Mouse (Mus musculus) liver, embryonic 15.5 days (tissue): ENCODE results near the gene Gucy1b2. TPM values are rescaled to one million over a fixed set of nuclear protein-coding genes. Genes with fewer than 3 reads are reported as not detected.

ENCODE experiments used
- ATAC-seq: fragments of 200-750 bp; cut with Nextera tagmentation; 2 replicates; pipeline ENCODE4 v1.8.0; 2017; ENCODE audit warnings: moderate number of reproducible peaks, mild to moderate bottlenecking, moderate library complexity; ENCODE audit not compliant: insufficient read depth
- H3K27ac ChIP-seq: fragments of 300-500 bp; sonication (generic); replicated peaks from 2 replicates; pipeline ENCODE4 v1.5.1; 2015; ENCODE audit warnings: mild to moderate bottlenecking, inconsistent platforms
- H3K27me3 ChIP-seq: fragments of 300-500 bp; sonication (generic); 2 replicates; pipeline ENCODE4 v1.6.1; 2015; ENCODE audit warnings: mild to moderate bottlenecking, inconsistent platforms
- H3K36me3 ChIP-seq: fragments of 300-500 bp; sonication (generic); replicated peaks from 2 replicates; pipeline ENCODE4 v1.6.1; 2015; ENCODE audit warnings: moderate library complexity, mild to moderate bottlenecking, inconsistent platforms
- H3K4me1 ChIP-seq: fragments of 300-500 bp; sonication (generic); replicated peaks from 2 replicates; pipeline ENCODE4 v1.6.1; 2015; ENCODE audit warnings: inconsistent platforms
- H3K4me2 ChIP-seq: fragments of 300-500 bp; sonication (generic); 2 replicates; pipeline ENCODE4 v1.6.1; 2015; ENCODE audit warnings: moderate library complexity, mild to moderate bottlenecking, inconsistent platforms
- H3K4me3 ChIP-seq: fragments of 300-500 bp; sonication (generic); replicated peaks from 2 replicates; pipeline ENCODE4 v1.5.1; 2015; ENCODE audit warnings: mild to moderate bottlenecking, inconsistent platforms
- H3K9ac ChIP-seq: fragments of 300-500 bp; sonication (generic); 2 replicates; pipeline ENCODE4 v1.6.1; 2015; ENCODE audit warnings: moderate library complexity, mild to moderate bottlenecking, inconsistent platforms
- H3K9me3 ChIP-seq: fragments of 300-500 bp; sonication (generic); replicated peaks from 2 replicates; pipeline ENCODE4 v1.6.1; 2016; ENCODE audit warnings: inconsistent platforms
- WGBS: fragments of 180-500 bp; shearing (Covaris S2); methylation state at CpG from one replicate; pipeline ENCODE4 v1.1.7; 2015; ENCODE audit warnings: mixed read lengths; ENCODE audit not compliant: insufficient replicate concordance; 5-methylcytosine and 5-hydroxymethylcytosine counted together
- polyA plus RNA-seq: library from polyadenylated mRNA; unstranded; fragments of >200 nt; fragmentation: Nextera tagmentation; extraction: Ambion mirVana; gene quantifications from 2 replicates; pipeline ENCODE4 v1.2.1, GENCODE M21; 2015

The Gucy1b2 gene
- polyA plus RNA-seq: not detected in 2 replicates

GRCm38 (mm10) chr14:62456239-62456747, at the start of gene Gucy1b2:
Gucy1b2 (minus strand) TSS chr14:62456289.
- 60% methylated on average over 9 of the region's 9 CpGs for WGBS
- ATAC-seq: no peak
- no peak within 1 kb of the TSS for H3K4me3 ChIP-seq
- H3K4me1 ChIP-seq: no peaks in the 10 kb centered on the region
- no peaks in the 10 kb centered on the region for H3K27me3 ChIP-seq
- no peak within 1 kb of the TSS for H3K4me2 ChIP-seq
- no peak within 1 kb of the TSS for H3K9ac ChIP-seq
- no peaks in the 10 kb centered on the region for H3K9me3 ChIP-seq
- H3K36me3 ChIP-seq: no peaks in the 10 kb centered on the region
- H3K27ac ChIP-seq: no peak within 1 kb of the TSS

DNA sequence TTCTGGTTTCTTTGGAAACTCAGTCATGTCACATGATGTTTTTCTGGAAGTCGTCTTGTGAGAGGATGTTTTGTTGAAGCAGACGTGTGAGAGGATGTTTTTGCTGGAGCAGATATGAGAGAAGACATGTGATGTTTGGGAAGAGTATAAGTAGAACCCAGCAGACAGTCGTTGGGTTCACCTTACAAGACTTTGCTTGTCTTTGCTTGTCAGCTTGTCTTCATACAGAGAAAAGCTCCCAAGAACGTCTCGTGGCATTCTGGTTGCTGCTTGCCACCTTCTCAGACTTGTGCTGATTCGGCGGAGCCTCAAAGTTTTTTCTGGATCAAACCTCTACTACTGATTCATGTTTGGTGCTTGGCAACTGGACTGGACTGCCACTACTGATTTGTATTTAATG, 41.3 kb upstream of the Gucy1b2 start:
- Histone ChIP-seq H3K9me3 (no peaks in the 10 kb centered on the region), H3K4me2 (no peak overlapping the region), H3K4me3 (no peak overlapping the region), H3K27me3 (no peaks in the 10 kb centered on the region), H3K27ac (no peak overlapping the region), H3K4me1 (no peaks in the 10 kb centered on the region), H3K36me3 (no peaks in the 10 kb centered on the region), H3K9ac (no peak overlapping the region)
- WGBS: 52% methylated on average over 7 of the region's 7 CpGs
- ATAC-seq: no peak

DNA sequence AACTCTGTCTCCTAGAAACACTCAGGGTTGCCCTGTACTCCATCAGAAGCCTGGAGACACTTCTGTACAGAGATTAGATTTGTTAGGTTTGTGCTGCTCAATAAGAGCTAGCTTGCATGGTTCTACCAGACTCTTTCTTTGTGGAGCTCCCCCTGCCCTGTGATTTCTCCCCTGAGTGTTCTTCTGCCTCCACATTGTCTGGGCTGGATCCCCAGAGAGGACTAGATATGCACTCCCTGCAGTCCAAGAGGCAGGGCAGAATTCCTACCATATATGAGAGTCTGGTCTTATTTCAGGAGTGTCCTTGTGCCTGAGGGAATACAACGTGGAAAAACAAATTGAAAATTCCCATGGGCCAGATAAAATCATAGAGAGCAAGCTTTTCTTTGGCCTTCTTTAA, 40.4 kb upstream of the Gucy1b2 start:
- H3K4me3 ChIP-seq: no peak overlapping the region
- H3K4me2 ChIP-seq: no peak overlapping the region
- ATAC-seq: no peak
- H3K9ac ChIP-seq: no peak overlapping the region
- no peaks in the 10 kb centered on the region for H3K9me3 ChIP-seq
- H3K4me1 ChIP-seq: no peaks in the 10 kb centered on the region
- H3K27ac ChIP-seq: no peak overlapping the region
- no peaks in the 10 kb centered on the region for H3K27me3 ChIP-seq
- H3K36me3 ChIP-seq: no peaks in the 10 kb centered on the region
- WGBS: 33% methylated on average over 1 of the region's 1 CpGs

GRCm38 (mm10) chr14:62493456-62493855, 37.4 kb upstream of the Gucy1b2 start:
- H3K9me3 ChIP-seq: no peaks in the 10 kb centered on the region
- H3K27ac ChIP-seq: no peak overlapping the region
- 53% methylated on average over 5 of the region's 5 CpGs for WGBS
- no peaks in the 10 kb centered on the region for H3K27me3 ChIP-seq
- no peaks in the 10 kb centered on the region for H3K36me3 ChIP-seq
- ATAC-seq: no peak
- no peaks in the 10 kb centered on the region for H3K4me1 ChIP-seq
- H3K4me2 ChIP-seq: no peak overlapping the region
- H3K4me3 ChIP-seq: no peak overlapping the region
- H3K9ac ChIP-seq: no peak overlapping the region

DNA sequence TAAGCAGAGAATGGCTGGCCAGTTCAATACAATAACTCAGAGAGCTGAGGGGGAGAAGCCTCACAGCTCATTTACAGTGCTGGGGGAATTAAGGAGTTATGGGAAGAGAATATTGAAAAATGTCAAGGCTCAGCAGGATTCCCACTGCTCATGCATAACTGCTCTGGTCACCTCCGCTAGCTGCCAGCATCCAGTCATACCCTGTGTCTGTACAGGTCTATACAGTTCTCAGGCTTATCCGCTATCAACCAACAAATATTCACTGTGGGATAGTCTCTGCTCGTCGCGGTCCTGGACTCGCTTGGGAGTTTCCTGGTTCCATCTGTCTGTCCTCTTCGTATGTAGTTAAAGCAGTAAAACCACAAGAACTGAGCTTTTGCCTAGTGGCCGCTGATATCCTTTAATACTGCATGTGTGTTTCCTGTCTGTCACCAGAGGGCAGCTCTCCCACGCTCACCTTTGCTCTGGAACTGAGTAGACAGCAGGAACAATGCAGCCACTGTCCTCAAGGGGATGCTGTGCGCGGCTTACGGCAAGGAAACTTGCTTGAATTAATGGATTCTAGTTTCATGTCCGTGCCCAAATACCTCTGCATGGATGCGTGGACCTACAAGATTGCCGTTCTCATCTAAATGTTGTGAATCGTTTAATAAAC, 36.2 kb upstream of the Gucy1b2 start:
- H3K4me3 ChIP-seq: no peak overlapping the region
- no peaks in the 10 kb centered on the region for H3K36me3 ChIP-seq
- H3K27ac ChIP-seq: no peak overlapping the region
- ATAC-seq: no peak
- H3K27me3 ChIP-seq: no peaks in the 10 kb centered on the region
- no peaks in the 10 kb centered on the region for H3K9me3 ChIP-seq
- no peaks in the 10 kb centered on the region for H3K4me1 ChIP-seq
- H3K9ac ChIP-seq: no peak overlapping the region
- no peak overlapping the region for H3K4me2 ChIP-seq
- WGBS: 28% methylated on average over 16 of the region's 16 CpGs

- H3K27ac ChIP-seq: no peak overlapping the region
- no peaks in the 10 kb centered on the region for H3K36me3 ChIP-seq
- H3K27me3 ChIP-seq: no peaks in the 10 kb centered on the region
- no peak overlapping the region for H3K9ac ChIP-seq
- no peak overlapping the region for H3K4me3 ChIP-seq
- H3K9me3 ChIP-seq: no peaks in the 10 kb centered on the region
- 65% methylated on average over 7 of the region's 7 CpGs for WGBS
- H3K4me2 ChIP-seq: no peak overlapping the region
- no peak for ATAC-seq
- H3K4me1 ChIP-seq: no peaks in the 10 kb centered on the region
Measured at GRCm38 (mm10) chr14:62488270-62488669, 32.2 kb upstream of the Gucy1b2 start.

GRCm38 (mm10) chr14:62481381-62481780, 25.3 kb upstream of the Gucy1b2 start:
- Histone ChIP-seq H3K36me3 (no peaks in the 10 kb centered on the region), H3K27me3 (no peaks in the 10 kb centered on the region)
- no peak for ATAC-seq

DNA sequence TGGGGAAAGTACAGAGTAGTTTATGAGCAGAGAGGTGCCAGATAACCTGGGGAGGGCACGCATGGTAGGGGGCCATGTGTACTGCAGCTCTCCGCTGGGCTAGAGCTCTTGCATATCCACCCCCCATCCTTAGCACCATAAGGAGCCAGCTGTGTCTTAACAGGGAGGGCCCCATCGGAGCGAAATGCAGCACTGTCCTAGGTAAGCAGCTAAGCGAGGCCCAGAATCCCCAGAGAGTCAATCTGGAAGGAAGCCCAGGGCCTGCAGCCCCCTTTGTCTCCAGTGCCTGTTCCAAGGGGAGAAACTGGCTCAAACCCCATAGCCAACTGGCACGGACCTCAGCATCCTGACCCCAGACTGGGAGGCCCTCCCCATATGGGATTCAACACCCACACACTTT, 23.3 kb upstream of the Gucy1b2 start:
- Histone ChIP-seq H3K27me3 (no peaks in the 10 kb centered on the region), H3K9me3 (no peaks in the 10 kb centered on the region), H3K4me2 (no peak overlapping the region), H3K9ac (no peak overlapping the region), H3K27ac (no peak overlapping the region), H3K4me1 (no peaks in the 10 kb centered on the region), H3K36me3 (no peaks in the 10 kb centered on the region), H3K4me3 (no peak overlapping the region)
- no peak for ATAC-seq
- 52% methylated on average over 6 of the region's 6 CpGs for WGBS

More at GRCm38 (mm10) chr14:62481381-62481780, 25.3 kb upstream of the Gucy1b2 start:
- 34% methylated on average over 8 of the region's 8 CpGs for WGBS
- Histone ChIP-seq H3K4me1 (no peaks in the 10 kb centered on the region), H3K4me2 (no peak overlapping the region), H3K27ac (no peak overlapping the region), H3K9me3 (no peaks in the 10 kb centered on the region), H3K9ac (no peak overlapping the region), H3K4me3 (no peak overlapping the region)

- H3K9ac ChIP-seq: no peak overlapping the region
- no peak for ATAC-seq
- H3K4me2 ChIP-seq: no peak overlapping the region
- WGBS: 50% methylated on average over 1 of the region's 1 CpGs
- H3K4me3 ChIP-seq: no peak overlapping the region
- no peaks in the 10 kb centered on the region for H3K9me3 ChIP-seq
- no peaks in the 10 kb centered on the region for H3K27me3 ChIP-seq
- H3K36me3 ChIP-seq: no peaks in the 10 kb centered on the region
- H3K27ac ChIP-seq: no peak overlapping the region
- no peaks in the 10 kb centered on the region for H3K4me1 ChIP-seq
Measured at GRCm38 (mm10) chr14:62474481-62474880, 18.4 kb upstream of the Gucy1b2 start.

- Histone ChIP-seq H3K9ac (no peak overlapping the region), H3K4me2 (no peak overlapping the region), H3K36me3 (no peaks in the 10 kb centered on the region), H3K4me1 (no peaks in the 10 kb centered on the region), H3K9me3 (no peaks in the 10 kb centered on the region), H3K27me3 (no peaks in the 10 kb centered on the region), H3K27ac (no peak overlapping the region), H3K4me3 (no peak overlapping the region)
- 32% methylated on average over 2 of the region's 2 CpGs for WGBS
- ATAC-seq: no peak
Measured at GRCm38 (mm10) chr14:62472061-62472460, 16.0 kb upstream of the Gucy1b2 start.

DNA sequence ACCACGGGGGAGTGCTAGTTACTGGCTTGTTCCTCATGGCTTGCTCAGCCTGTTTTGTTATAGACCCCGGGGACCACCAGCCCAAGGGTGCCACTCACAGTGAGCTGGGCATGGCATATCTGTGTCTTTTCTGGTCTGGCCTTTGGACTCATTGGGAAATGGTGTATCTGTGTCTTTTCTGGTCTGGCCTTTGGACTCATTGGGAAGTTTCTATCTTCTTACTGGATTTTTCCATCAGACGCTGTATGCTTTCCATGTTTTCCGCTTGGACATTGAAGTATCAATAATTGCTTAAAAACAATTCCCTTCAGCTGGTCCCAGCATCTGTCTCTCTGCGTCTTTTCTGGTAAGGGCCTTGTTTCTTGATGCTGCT, 12.7 kb upstream of the Gucy1b2 start:
- Histone ChIP-seq H3K4me1 (no peaks in the 10 kb centered on the region), H3K9ac (no peak overlapping the region), H3K36me3 (no peaks in the 10 kb centered on the region), H3K4me2 (no peak overlapping the region), H3K4me3 (no peak overlapping the region), H3K27ac (no peak overlapping the region), H3K27me3 (no peaks in the 10 kb centered on the region), H3K9me3 (no peaks in the 10 kb centered on the region)
- WGBS: 67% methylated on average over 5 of the region's 5 CpGs
- ATAC-seq: no peak
